Mouse (Mus musculus) liver, postnatal 0 days (tissue): Measurements from ENCODE around the gene Tap2. TPM values are rescaled to one million over a fixed set of nuclear protein-coding genes. Genes with fewer than 3 reads are reported as not detected.

Experiments used
- ATAC-seq: fragments of 200-750 bp; cut with Nextera tagmentation; 2 replicates; pipeline ENCODE4 v1.8.0; 2017; ENCODE audit warnings: mild to moderate bottlenecking, moderate library complexity
- DNase-seq: peaks from one replicate; pipeline ENCODE4 v3.0.0-alpha.2; 2016
- H3K27ac ChIP-seq: fragments of 300-500 bp; sonication (generic); 2 replicates; pipeline ENCODE4 v1.5.1; 2014; ENCODE audit warnings: antibody characterized with exemption, moderate library complexity, mild to moderate bottlenecking, low read depth
- H3K27me3 ChIP-seq: fragments of 300-500 bp; sonication (generic); 2 replicates; pipeline ENCODE4 v1.6.1; 2014; ENCODE audit warnings: low read length, control low read depth, mixed read lengths; ENCODE audit not compliant: insufficient read depth
- H3K36me3 ChIP-seq: fragments of 300-500 bp; sonication (generic); replicated peaks from 2 replicates; pipeline ENCODE4 v1.6.1; 2014; ENCODE audit warnings: mild to moderate bottlenecking, control low read depth, low read length, moderate library complexity, mixed read lengths; ENCODE audit not compliant: insufficient read depth
- H3K4me1 ChIP-seq: fragments of 300-500 bp; sonication (generic); 2 replicates; pipeline ENCODE4 v1.6.1; 2014; ENCODE audit warnings: antibody characterized with exemption, mild to moderate bottlenecking, control low read depth; ENCODE audit not compliant: insufficient read depth
- H3K4me2 ChIP-seq: fragments of 300-500 bp; sonication (generic); 2 replicates; pipeline ENCODE4 v1.6.1; 2014; ENCODE audit warnings: low read depth, mild to moderate bottlenecking, low read length, moderate library complexity, mixed read lengths
- H3K4me3 ChIP-seq: fragments of 300-500 bp; sonication (generic); 2 replicates; pipeline ENCODE4 v1.5.1; 2014; ENCODE audit warnings: low read depth, low read length
- H3K9ac ChIP-seq: fragments of 300-500 bp; sonication (generic); replicated peaks from 2 replicates; pipeline ENCODE4 v1.6.1; 2014; ENCODE audit warnings: mild to moderate bottlenecking, moderate library complexity
- H3K9me3 ChIP-seq: fragments of 300-500 bp; sonication (generic); 2 replicates; pipeline ENCODE4 v1.6.1; 2016; ENCODE audit warnings: mild to moderate bottlenecking, control low read depth, low read length, mixed read lengths
- CTCF ChIP-seq: sonication (generic); IDR thresholded peaks from 2 replicates; pipeline ENCODE4 v1.5.1; 2016; ENCODE audit warnings: antibody characterized with exemption, low read depth
- EP300 ChIP-seq: IDR thresholded peaks from 2 replicates; pipeline ENCODE4 v1.6.1; 2016; ENCODE audit warnings: antibody characterized with exemption, low read depth, mild to moderate bottlenecking
- WGBS: fragments of 180-500 bp; shearing (Covaris S2); extraction: QIAGEN DNeasy Blood & Tissue Kit; methylation state at CpG from one replicate; pipeline ENCODE4 v1.1.7; 2014; ENCODE audit not compliant: insufficient replicate concordance; 5-methylcytosine and 5-hydroxymethylcytosine counted together
- polyA plus RNA-seq: library from polyadenylated mRNA; unstranded; fragments of >200 nt; fragmentation: Nextera tagmentation; extraction: Ambion mirVana; gene quantifications from 2 replicates; pipeline ENCODE4 v1.2.1, GENCODE M21; 2015

Gene Tap2
- polyA plus RNA-seq, 1 experiment from 2014 or later, result 10.5 TPM

DNA sequence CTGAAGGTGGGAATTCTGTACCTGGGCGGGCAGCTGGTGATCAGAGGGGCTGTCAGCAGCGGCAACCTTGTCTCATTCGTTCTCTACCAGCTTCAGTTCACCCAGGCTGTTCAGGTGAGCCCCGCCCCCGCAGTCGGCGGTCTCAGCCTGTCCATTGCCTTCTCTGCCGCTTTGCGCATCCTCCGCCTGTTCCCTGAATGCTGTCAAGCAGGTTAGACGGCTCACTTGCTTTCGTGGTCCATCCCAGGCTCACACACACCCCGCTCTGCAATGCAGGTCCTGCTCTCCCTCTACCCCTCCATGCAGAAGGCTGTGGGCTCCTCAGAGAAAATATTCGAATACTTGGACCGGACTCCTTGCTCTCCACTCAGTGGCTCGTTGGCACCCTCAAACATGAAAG is 10.5 kb upstream of the Tap2 start:
- H3K4me2 ChIP-seq, result no peak overlapping the region
- DNase-seq, result no peak

DNA sequence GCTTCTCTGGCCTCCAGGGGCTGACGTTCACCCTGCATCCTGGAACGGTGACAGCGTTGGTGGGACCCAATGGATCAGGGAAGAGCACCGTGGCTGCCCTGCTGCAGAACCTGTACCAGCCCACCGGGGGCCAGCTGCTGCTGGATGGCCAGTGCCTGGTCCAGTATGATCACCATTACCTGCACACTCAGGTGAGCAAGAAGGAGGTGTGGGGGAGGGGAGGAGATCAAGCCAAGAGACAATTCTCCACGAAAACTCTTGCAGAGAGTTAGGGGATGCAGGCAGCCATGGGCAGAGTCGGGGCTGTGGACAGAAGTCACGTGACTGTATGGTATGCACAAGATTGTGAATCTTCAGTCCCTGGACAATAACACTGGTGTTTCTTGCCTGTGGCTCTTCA is 9.9 kb upstream of the Tap2 start:
- 67% methylated on average over 8 of the region's 8 CpGs for WGBS
- DNase-seq (no peak), ATAC-seq (no peak)
- Histone ChIP-seq H3K4me1 (peaks cover 10% of the 10 kb centered on the region), H3K4me3 (no peak overlapping the region), H3K36me3 (peaks cover 37% of the 10 kb centered on the region), H3K27ac (no peak overlapping the region), H3K27me3 (peaks cover 3% of the 10 kb centered on the region; the same call in 1 of the 2 replicates), H3K9me3 (no peaks in the 10 kb centered on the region), H3K4me2 (no peak overlapping the region), H3K9ac (no peak overlapping the region)
- TF ChIP-seq CTCF, result no peak
- no peak for TF ChIP-seq EP300

More for the DNA sequence above, 10.5 kb upstream of the Tap2 start:
- H3K36me3 ChIP-seq, result peaks cover 37% of the 10 kb centered on the region
- no peak for ATAC-seq
- no peak overlapping the region for H3K9ac ChIP-seq
- 55% methylated on average over 16 of the region's 16 CpGs for WGBS
- no peaks in the 10 kb centered on the region for H3K9me3 ChIP-seq
- no peak for TF ChIP-seq CTCF
- TF ChIP-seq EP300, result no peak
- H3K4me3 ChIP-seq, result no peak overlapping the region
- H3K4me1 ChIP-seq, result peaks cover 10% of the 10 kb centered on the region
- H3K27me3 ChIP-seq, result peaks cover 3% of the 10 kb centered on the region; the same call in 1 of the 2 replicates
- no peak overlapping the region for H3K27ac ChIP-seq

DNA sequence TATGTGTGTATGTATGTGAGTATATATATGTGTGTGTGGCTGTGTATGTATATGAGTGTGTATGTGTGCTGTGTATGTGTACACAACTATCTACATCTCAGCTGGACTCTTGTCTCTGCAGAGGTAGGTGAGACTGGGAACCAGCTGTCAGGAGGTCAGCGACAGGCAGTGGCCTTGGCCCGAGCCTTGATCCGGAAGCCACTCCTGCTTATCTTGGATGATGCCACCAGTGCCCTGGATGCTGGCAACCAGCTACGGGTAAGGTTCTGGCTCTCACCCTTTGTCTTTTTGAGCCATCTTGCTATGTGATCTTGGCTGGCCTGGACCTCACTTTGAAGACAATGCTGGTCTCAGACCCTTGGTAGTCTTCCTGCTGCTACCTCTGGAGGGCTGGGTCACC is 8.6 kb upstream of the Tap2 start:
- WGBS, result 79% methylated on average over 4 of the region's 4 CpGs

DNA sequence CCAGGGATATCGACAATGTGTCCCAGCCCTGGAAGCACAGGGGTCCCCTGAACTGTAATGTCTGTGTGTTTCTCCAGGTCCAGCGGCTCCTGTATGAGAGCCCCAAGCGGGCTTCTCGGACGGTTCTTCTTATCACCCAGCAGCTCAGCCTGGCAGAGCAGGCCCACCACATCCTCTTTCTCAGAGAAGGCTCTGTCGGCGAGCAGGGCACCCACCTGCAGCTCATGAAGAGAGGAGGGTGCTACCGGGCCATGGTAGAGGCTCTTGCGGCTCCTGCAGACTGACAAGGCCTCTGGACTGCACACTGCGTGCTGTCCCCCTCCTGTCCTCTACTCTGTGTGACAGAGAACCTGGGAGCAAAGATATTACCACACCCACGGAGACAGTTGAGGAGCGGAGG is 6.8 kb upstream of the Tap2 start:
- TF ChIP-seq EP300, result no peak
- TF ChIP-seq CTCF, result no peak
- Histone ChIP-seq H3K4me3 (no peak overlapping the region), H3K9me3 (no peaks in the 10 kb centered on the region), H3K4me2 (no peak overlapping the region), H3K9ac (no peak overlapping the region), H3K27ac (no peak overlapping the region), H3K27me3 (peaks cover 3% of the 10 kb centered on the region; the same call in 1 of the 2 replicates), H3K4me1 (peaks cover 9% of the 10 kb centered on the region), H3K36me3 (peaks cover 22% of the 10 kb centered on the region)
- DNase-seq (peak; percentile 43), ATAC-seq (no peak)
- 26% methylated on average over 12 of the region's 12 CpGs for WGBS

More for the DNA sequence above, 8.6 kb upstream of the Tap2 start:
- DNase-seq (no peak), ATAC-seq (no peak)
- Histone ChIP-seq H3K9ac (no peak overlapping the region), H3K27me3 (peaks cover 3% of the 10 kb centered on the region; the same call in 1 of the 2 replicates), H3K4me3 (no peak overlapping the region), H3K9me3 (no peaks in the 10 kb centered on the region), H3K4me1 (peaks cover 9% of the 10 kb centered on the region), H3K36me3 (peaks cover 34% of the 10 kb centered on the region), H3K4me2 (no peak overlapping the region), H3K27ac (no peak overlapping the region)
- no peak for TF ChIP-seq EP300
- no peak for TF ChIP-seq CTCF

DNA sequence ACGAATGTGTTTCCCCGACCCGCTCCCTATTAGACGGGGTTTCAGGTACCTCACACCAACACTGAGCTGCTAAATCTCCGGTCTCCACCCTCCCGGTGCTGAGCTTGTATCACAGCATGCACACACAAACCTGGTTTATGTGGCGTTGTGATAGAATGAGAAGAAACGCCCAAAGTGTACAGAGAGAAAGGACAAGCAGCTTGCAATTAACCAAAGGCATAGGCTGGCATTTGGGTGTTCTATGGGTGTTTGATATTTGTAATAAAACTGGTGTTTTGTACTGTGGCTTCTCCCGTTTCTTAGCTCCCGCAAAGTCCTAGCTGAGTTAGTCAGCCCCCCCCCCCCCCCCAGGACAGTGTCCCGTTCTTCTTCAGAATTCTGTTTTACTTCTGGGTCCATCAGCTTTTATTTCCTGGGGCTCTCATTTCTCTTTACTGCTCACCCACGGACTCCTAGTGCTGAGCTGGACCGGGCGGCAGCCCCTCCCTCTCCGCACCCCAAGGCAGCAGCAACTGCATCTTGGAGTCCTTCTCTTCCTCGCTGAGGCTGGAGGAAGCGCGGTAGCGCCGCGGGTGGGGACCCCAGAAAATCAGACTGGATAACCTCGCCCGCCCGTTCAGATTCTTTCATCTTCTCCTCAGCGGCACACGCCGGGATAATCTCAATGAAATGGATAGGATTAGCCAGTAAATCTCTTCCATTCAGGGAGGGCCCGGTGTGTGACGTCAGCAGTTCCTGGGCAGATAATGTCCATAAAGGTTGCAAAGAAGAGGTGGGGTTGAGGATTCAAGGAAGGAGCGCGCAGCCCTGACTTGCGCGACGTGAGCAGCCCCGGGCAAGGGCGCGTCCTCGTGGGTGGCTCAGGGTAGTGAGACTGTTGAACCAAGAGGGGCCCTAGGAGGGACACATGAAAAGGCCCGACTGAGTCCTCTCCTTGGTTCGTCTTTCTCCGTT is 6.1 kb upstream of the Tap2 start, which contains the start of gene Psmb8:
Psmb8 (plus strand) TSS at position 781 of the 954 bp plus-strand sequence.
- DNase-seq (peak; percentile 91), ATAC-seq (peak; percentile 80)
- peak within 1 kb of the TSS; percentile 74 for H3K4me3 ChIP-seq
- peaks cover 3% of the 10 kb centered on the region; the same call in 1 of the 2 replicates for H3K27me3 ChIP-seq
- 9% methylated on average over 41 of the region's 41 CpGs for WGBS
- no peaks in the 10 kb centered on the region for H3K9me3 ChIP-seq
- H3K36me3 ChIP-seq, result peaks cover 16% of the 10 kb centered on the region; the same call in 1 of the 2 replicates
- H3K27ac ChIP-seq, result peak within 1 kb of the TSS; percentile 68
- H3K9ac ChIP-seq, result peak within 1 kb of the TSS; percentile 80
- H3K4me1 ChIP-seq, result peaks cover 9% of the 10 kb centered on the region
- H3K4me2 ChIP-seq, result peak within 1 kb of the TSS; percentile 88
- TF ChIP-seq EP300 (no peak), CTCF (no peak)

DNA sequence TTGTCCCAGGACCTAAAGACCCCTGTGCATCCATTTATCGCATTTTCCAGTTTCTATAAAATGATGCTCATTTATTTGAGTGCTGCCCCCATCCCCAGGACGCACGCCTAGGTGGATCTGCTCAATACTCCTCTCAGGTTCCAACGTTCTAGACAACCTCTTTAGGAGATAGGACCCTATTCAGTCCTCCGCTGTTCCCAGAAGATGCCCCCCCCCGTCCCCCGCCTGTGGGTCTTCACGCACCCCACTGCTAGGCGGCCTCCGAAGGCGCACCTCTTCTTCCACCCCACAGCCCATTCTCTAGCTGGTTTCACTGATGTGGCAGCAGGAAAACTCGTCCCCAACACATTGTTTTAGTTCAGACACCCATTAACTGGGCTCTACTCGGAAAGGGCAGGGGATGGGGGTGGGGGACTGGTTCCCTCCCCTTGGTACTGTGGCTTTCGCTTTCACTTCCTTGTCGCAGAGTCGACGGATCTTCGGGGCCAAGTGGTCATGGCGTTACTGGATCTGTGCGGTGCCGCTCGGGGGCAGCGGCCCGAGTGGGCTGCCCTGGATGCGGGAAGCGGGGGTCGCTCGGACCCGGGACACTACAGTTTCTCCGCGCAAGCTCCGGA is 5.3 kb upstream of the Tap2 start:
- Histone ChIP-seq H3K4me3 (peak overlapping the region; percentile 74), H3K36me3 (peaks cover 16% of the 10 kb centered on the region; the same call in 1 of the 2 replicates), H3K9ac (peak overlapping the region; percentile 80), H3K27me3 (peaks cover 3% of the 10 kb centered on the region; the same call in 1 of the 2 replicates), H3K9me3 (no peaks in the 10 kb centered on the region), H3K4me1 (peaks cover 9% of the 10 kb centered on the region), H3K4me2 (peak overlapping the region; percentile 88), H3K27ac (peak overlapping the region; percentile 68)
- DNase-seq, result peak; percentile 73
- peak; percentile 70 for ATAC-seq
- under 1% methylated on average over 32 of the region's 32 CpGs for WGBS
- TF ChIP-seq CTCF (no peak), EP300 (no peak)
